Mouse (Mus musculus) right cerebral cortex, postnatal 4 days (tissue): ENCODE results near the gene Mink1.
A peak's percentile ranks its signal among the peaks of the same experiment; 100 is the strongest.
"Not testable (repeated sequence)": the region's sequence is repeated elsewhere in the genome, so short reads cannot be mapped to it uniquely, and the experiment has no call there.

ENCODE experiments used
- DNase-seq: peaks from one replicate; pipeline ENCODE4 v3.0.0-alpha.2; 2022

Mink1 gene

GRCm38 (mm10) chr11:70562287-70562994, at the start of gene Mink1:
Gene Mink1 (plus strand): TSS chr11:70562881.
- peak; percentile 89 for DNase-seq

GRCm38 (mm10) chr11:70513520-70513919, 49.2 kb upstream of the Mink1 start:
- no peak for DNase-seq

GRCm38 (mm10) chr11:70514288-70514687, 48.4 kb upstream of the Mink1 start, which contains the start of gene Vmo1:
Gene Vmo1 (minus strand): TSS chr11:70514616.
- DNase-seq = no peak

- DNase-seq = no peak
Measured at GRCm38 (mm10) chr11:70516352-70516751, 46.3 kb upstream of the Mink1 start.

- no peak for DNase-seq
Measured at GRCm38 (mm10) chr11:70518436-70518835, 44.2 kb upstream of the Mink1 start.

GRCm38 (mm10) chr11:70518923-70519322, 43.8 kb upstream of the Mink1 start, which contains the start of gene Gltpd2:
Gene Gltpd2 (plus strand): TSS chr11:70519196.
- DNase-seq = no peak

- peak; percentile 34 for DNase-seq
Measured at GRCm38 (mm10) chr11:70520178-70520769, 42.4 kb upstream of the Mink1 start.

GRCm38 (mm10) chr11:70523306-70523989, 39.2 kb upstream of the Mink1 start:
- DNase-seq = not testable (repeated sequence)

GRCm38 (mm10) chr11:70524782-70525181, 37.9 kb upstream of the Mink1 start:
- no peak for DNase-seq

GRCm38 (mm10) chr11:70525184-70525678, 37.5 kb upstream of the Mink1 start, which contains the start of gene Psmb6:
Gene Psmb6 (plus strand): TSS chr11:70525367.
- DNase-seq = peak; percentile 82

GRCm38 (mm10) chr11:70525726-70526125, 37.0 kb upstream of the Mink1 start:
- DNase-seq = no peak

GRCm38 (mm10) chr11:70526211-70526610, 36.5 kb upstream of the Mink1 start:
- DNase-seq = no peak

GRCm38 (mm10) chr11:70528610-70529009, 34.1 kb upstream of the Mink1 start:
- DNase-seq = no peak

- not testable (repeated sequence) for DNase-seq
Measured at GRCm38 (mm10) chr11:70531065-70531464, 31.6 kb upstream of the Mink1 start.

GRCm38 (mm10) chr11:70532839-70533238, 29.8 kb upstream of the Mink1 start, which contains the start of gene Gm40193:
Gene Gm40193 (minus strand): TSS chr11:70532939.
- no peak for DNase-seq

GRCm38 (mm10) chr11:70539423-70539822, 23.3 kb upstream of the Mink1 start:
- no peak for DNase-seq

- DNase-seq = peak; percentile 89
Measured at GRCm38 (mm10) chr11:70539877-70540587, 22.6 kb upstream of the Mink1 start, which contains the start of gene Pld2. Gene Pld2 (plus strand): TSS chr11:70540064.

- DNase-seq = no peak
Measured at GRCm38 (mm10) chr11:70540928-70541327, 21.8 kb upstream of the Mink1 start.

GRCm38 (mm10) chr11:70541415-70541814, 21.3 kb upstream of the Mink1 start:
- no peak for DNase-seq

GRCm38 (mm10) chr11:70544496-70544895, 18.2 kb upstream of the Mink1 start:
- DNase-seq = no peak

- DNase-seq = no peak
Measured at GRCm38 (mm10) chr11:70551526-70551925, 11.2 kb upstream of the Mink1 start.

GRCm38 (mm10) chr11:70553940-70554339, 8.7 kb upstream of the Mink1 start:
- DNase-seq = no peak

- no peak for DNase-seq
Measured at GRCm38 (mm10) chr11:70557545-70557944, 5.1 kb upstream of the Mink1 start.
